Mouse (Mus musculus) stomach, embryonic 14.5 days (tissue): Measurements from ENCODE around the gene Zfp42. TPM values are rescaled to one million over a fixed set of nuclear protein-coding genes. Genes with fewer than 3 reads are reported as not detected.
"Not testable (repeated sequence)": the region's sequence is repeated elsewhere in the genome, so short reads cannot be mapped to it uniquely, and the experiment has no call there.

Experiments used
- ATAC-seq: fragments of 200-750 bp; cut with Nextera tagmentation; 2 replicates; pipeline ENCODE4 v1.8.0; 2017; ENCODE audit warnings: low read depth, moderate TSS enrichment; ENCODE audit not compliant: insufficient number of reproducible peaks, insufficient read depth, low FRiP score
- H3K27ac ChIP-seq: fragments of 300-500 bp; sonication (generic); 2 replicates; pipeline ENCODE4 v1.5.1; 2014; ENCODE audit warnings: mild to moderate bottlenecking, low read length, moderate library complexity, mixed read lengths
- H3K27me3 ChIP-seq: fragments of 300-500 bp; sonication (generic); 2 replicates; pipeline ENCODE4 v1.6.1; 2014; ENCODE audit warnings: low read length, control low read depth, mixed read lengths; ENCODE audit not compliant: control insufficient read depth, insufficient read depth
- H3K36me3 ChIP-seq: fragments of 300-500 bp; sonication (generic); 2 replicates; pipeline ENCODE4 v1.6.1; 2014; ENCODE audit warnings: mild to moderate bottlenecking, control low read depth, low read length, moderate library complexity, mixed read lengths; ENCODE audit not compliant: control insufficient read depth, insufficient read depth
- H3K4me1 ChIP-seq: fragments of 300-500 bp; sonication (generic); 2 replicates; pipeline ENCODE4 v1.6.1; 2014; ENCODE audit warnings: low read length, control low read depth, mixed read lengths; ENCODE audit not compliant: control insufficient read depth, insufficient read depth
- H3K4me2 ChIP-seq: fragments of 300-500 bp; sonication (generic); replicated peaks from 2 replicates; pipeline ENCODE4 v1.6.1; 2014; ENCODE audit warnings: low read depth, low read length, control low read depth
- H3K4me3 ChIP-seq: fragments of 300-500 bp; sonication (generic); 2 replicates; pipeline ENCODE4 v1.5.1; 2014; ENCODE audit warnings: low read depth, low read length, control low read depth
- H3K9ac ChIP-seq: fragments of 300-500 bp; sonication (generic); replicated peaks from 2 replicates; pipeline ENCODE4 v1.6.1; 2014; ENCODE audit warnings: low read depth, mild to moderate bottlenecking, control low read depth, low read length, moderate library complexity, mixed read lengths
- H3K9me3 ChIP-seq: fragments of 300-500 bp; sonication (generic); 2 replicates; pipeline ENCODE4 v1.6.1; 2016; ENCODE audit warnings: low read depth, low read length, control low read depth; ENCODE audit not compliant: control insufficient read depth
- WGBS: fragments of 180-500 bp; shearing (Covaris S2); extraction: QIAGEN DNeasy Blood & Tissue Kit; methylation state at CpG from one replicate; pipeline ENCODE4 v1.1.7; 2014; 5-methylcytosine and 5-hydroxymethylcytosine counted together
- polyA plus RNA-seq: library from polyadenylated mRNA; unstranded; fragments of >200 nt; fragmentation: Nextera tagmentation; extraction: Ambion mirVana; gene quantifications from 2 replicates; pipeline ENCODE4 v1.2.1, GENCODE M21; 2014

The Zfp42 gene
- not detected in 2 replicates for polyA plus RNA-seq

DNA sequence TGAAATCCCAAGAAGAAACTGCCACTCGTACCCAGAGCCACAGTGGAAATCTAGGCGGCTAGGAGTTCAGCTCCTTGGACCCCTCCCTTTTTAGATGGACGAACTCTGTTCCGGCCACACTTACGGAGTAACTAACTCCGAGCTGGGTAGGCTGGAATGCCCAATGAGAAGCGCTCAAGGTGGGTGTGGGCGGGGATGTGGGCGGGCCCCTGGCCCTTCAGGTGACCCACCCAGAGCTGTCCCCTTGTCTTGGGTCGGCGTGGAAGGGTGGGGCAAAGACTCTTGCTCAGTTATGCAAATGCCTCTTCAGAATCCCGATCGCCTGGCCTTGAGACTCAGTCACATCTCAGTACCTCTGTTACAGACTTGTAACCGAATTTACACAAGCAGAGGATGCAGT is at the start of gene Zfp42:
Gene Zfp42 (minus strand): TSS at position 85 of the 400 bp plus-strand sequence.
- Histone ChIP-seq H3K4me2 (no peak within 1 kb of the TSS), H3K27me3 (no peaks in the 10 kb centered on the region), H3K4me1 (no peaks in the 10 kb centered on the region), H3K9ac (no peak within 1 kb of the TSS), H3K9me3 (0 out of 2 replicates have a peak, but pooled peaks cover 3% of the 10 kb centered on the region), H3K27ac (no peak within 1 kb of the TSS), H3K4me3 (no peak within 1 kb of the TSS), H3K36me3 (no peaks in the 10 kb centered on the region)
- 0 out of 2 replicates have a peak, but pooled peaks have one; percentile 14 for ATAC-seq
- 39% methylated on average over 14 of the region's 14 CpGs for WGBS

GRCm38 (mm10) chr8:43356069-43356770 is 49.4 kb upstream of the Zfp42 start:
- H3K4me1 ChIP-seq = no peaks in the 10 kb centered on the region
- H3K9ac ChIP-seq = no peak overlapping the region
- H3K27me3 ChIP-seq = no peaks in the 10 kb centered on the region
- WGBS = 45% methylated on average over 12 of the region's 12 CpGs
- no peak overlapping the region for H3K4me3 ChIP-seq
- ATAC-seq = no peak
- H3K36me3 ChIP-seq = no peaks in the 10 kb centered on the region
- no peak overlapping the region for H3K4me2 ChIP-seq
- H3K27ac ChIP-seq = no peak overlapping the region
- no peaks in the 10 kb centered on the region for H3K9me3 ChIP-seq

DNA sequence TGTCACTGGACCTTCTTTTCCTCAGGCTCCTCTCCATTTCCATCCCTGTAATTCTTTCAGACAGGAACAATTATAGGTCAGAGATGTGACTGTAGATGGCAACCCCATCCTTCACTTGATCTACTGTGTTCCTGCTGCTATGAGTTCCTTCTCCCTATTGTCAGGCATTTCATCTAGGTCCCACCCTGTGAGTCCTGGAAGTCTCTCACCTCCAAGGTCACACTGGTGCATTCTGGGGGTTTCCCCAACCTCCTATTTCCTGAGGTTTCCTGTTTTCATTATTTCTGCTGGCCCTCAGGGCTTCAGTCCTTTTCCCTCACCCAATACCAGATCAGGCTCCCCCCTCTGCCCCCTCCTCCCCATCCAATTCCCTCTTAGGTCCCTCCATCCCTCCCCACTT is 45.5 kb upstream of the Zfp42 start:
- H3K27ac ChIP-seq, H3K9me3 ChIP-seq, H3K4me2 ChIP-seq, H3K27me3 ChIP-seq, H3K9ac ChIP-seq, H3K4me1 ChIP-seq, ATAC-seq, H3K4me3 ChIP-seq, H3K36me3 ChIP-seq: not testable (repeated sequence)

- no peaks in the 10 kb centered on the region for H3K9me3 ChIP-seq
- no peak for ATAC-seq
- no peak overlapping the region for H3K27ac ChIP-seq
- no peaks in the 10 kb centered on the region for H3K27me3 ChIP-seq
- no peak overlapping the region for H3K4me2 ChIP-seq
- H3K4me3 ChIP-seq = no peak overlapping the region
- H3K4me1 ChIP-seq = no peaks in the 10 kb centered on the region
- no peaks in the 10 kb centered on the region for H3K36me3 ChIP-seq
- 79% methylated on average over 5 of the region's 5 CpGs for WGBS
- no peak overlapping the region for H3K9ac ChIP-seq
These were observed 31.8 kb upstream of the Zfp42 start for GRCm38 (mm10) chr8:43338555-43338954.

GRCm38 (mm10) chr8:43333465-43333864 is 26.7 kb upstream of the Zfp42 start:
- H3K27me3 ChIP-seq = no peaks in the 10 kb centered on the region
- no peaks in the 10 kb centered on the region for H3K36me3 ChIP-seq
- H3K9ac ChIP-seq = no peak overlapping the region
- WGBS = 71% methylated on average over 4 of the region's 4 CpGs
- no peak overlapping the region for H3K4me3 ChIP-seq
- H3K27ac ChIP-seq = no peak overlapping the region
- H3K4me2 ChIP-seq = no peak overlapping the region
- no peak for ATAC-seq
- H3K4me1 ChIP-seq = no peaks in the 10 kb centered on the region
- no peaks in the 10 kb centered on the region for H3K9me3 ChIP-seq

- H3K9me3 ChIP-seq = no peaks in the 10 kb centered on the region
- no peak overlapping the region for H3K27ac ChIP-seq
- no peaks in the 10 kb centered on the region for H3K4me1 ChIP-seq
- H3K9ac ChIP-seq = no peak overlapping the region
- no peak for ATAC-seq
- H3K36me3 ChIP-seq = no peaks in the 10 kb centered on the region
- WGBS = 95% methylated on average over 7 of the region's 7 CpGs
- H3K4me3 ChIP-seq = no peak overlapping the region
- H3K27me3 ChIP-seq = no peaks in the 10 kb centered on the region
- no peak overlapping the region for H3K4me2 ChIP-seq
These were observed 24.9 kb upstream of the Zfp42 start for GRCm38 (mm10) chr8:43331657-43332056.

DNA sequence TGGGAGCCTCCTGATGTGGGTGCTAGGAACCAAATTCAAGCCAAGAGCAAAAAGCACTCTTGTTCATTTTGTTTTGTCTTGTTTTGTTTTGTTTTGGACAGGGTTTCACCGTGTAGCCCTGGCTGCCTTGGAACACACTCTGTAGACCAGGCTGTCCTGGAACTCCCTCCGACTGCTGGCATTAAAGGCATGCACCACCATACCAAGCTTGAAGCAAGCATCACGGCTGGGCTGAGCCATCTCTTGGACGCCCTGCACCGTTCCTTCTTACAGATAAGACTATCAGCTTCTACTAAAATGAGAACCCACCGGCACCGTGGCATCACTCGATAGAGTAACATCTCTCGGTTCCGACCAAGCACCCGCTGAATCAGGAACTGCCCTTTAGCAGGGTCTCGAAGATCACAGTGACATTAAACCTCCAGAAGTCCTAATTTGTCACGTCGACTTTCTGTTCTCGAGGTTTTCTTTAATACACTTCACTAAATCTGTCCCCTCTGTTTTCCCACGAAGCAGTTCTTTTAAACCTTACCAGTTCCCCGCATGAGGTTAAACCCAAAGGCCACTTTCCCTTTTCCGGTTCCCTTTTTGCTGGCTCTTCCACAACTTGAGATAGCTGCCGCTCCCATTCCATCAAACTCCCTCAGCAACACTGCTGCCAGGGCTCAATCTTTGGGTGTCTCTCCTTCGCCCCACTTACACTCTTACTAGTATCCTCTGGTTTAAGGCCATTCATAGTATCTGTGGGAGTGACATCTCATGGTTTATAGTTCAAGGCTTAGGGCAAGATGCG is 23.3 kb upstream of the Zfp42 start:
- Histone ChIP-seq H3K4me3 (no peak overlapping the region), H3K36me3 (no peaks in the 10 kb centered on the region), H3K27me3 (no peaks in the 10 kb centered on the region), H3K9ac (no peak overlapping the region), H3K4me2 (no peak overlapping the region), H3K27ac (no peak overlapping the region), H3K4me1 (no peaks in the 10 kb centered on the region), H3K9me3 (no peaks in the 10 kb centered on the region)
- ATAC-seq = no peak
- 91% methylated on average over 21 of the region's 21 CpGs for WGBS

DNA sequence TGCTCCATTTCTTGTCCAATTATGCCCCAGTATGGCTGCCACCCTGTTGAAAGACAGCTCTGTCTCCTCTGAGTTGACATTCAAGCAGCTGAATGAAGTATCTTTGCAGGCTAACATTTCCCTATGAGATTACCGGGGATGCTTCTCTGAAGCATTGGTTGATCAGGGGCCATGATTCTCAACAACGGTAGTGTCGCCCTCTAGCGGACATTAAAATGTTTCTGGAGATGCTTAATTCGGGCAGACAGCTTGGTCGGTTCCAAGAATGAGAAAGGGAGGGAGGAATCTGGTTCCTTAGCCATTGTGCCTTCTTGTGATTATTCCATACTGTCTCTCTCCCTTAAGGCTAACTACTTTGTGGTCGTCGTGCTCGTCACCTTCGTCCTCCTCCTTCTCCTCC is 21.9 kb upstream of the Zfp42 start:
- no peak for ATAC-seq
- 82% methylated on average over 10 of the region's 10 CpGs for WGBS
- Histone ChIP-seq H3K27me3 (no peaks in the 10 kb centered on the region), H3K36me3 (no peaks in the 10 kb centered on the region), H3K9me3 (no peaks in the 10 kb centered on the region), H3K4me1 (no peaks in the 10 kb centered on the region), H3K4me2 (no peak overlapping the region), H3K27ac (no peak overlapping the region), H3K9ac (no peak overlapping the region), H3K4me3 (no peak overlapping the region)
